Mouse (Mus musculus) MEL (cell line): ENCODE results near the gene Prkcz. TPM values are rescaled to one million over a fixed set of nuclear protein-coding genes. Genes with fewer than 3 reads are reported as not detected.

Experiments used
- DNase-seq: peaks from one replicate; pipeline ENCODE4 v3.0.0; 2011; ENCODE audit warnings: low read depth, low spot score
- H3K27ac ChIP-seq: 2 replicates; pipeline ENCODE4 v1.5.1; 2012; ENCODE audit warnings: low read depth, mild to moderate bottlenecking, control low read depth, low read length, moderate library complexity; ENCODE audit not compliant: control insufficient read depth
- H3K27me3 ChIP-seq, 2 experiments: fragments of 150-350 bp in 1 of 2; sonication (generic) in 1 of 2; 2 replicates each; pipeline ENCODE4 v1.6.1; 2012; ENCODE audit warnings: low read length in 2 of 2, mild to moderate bottlenecking in 2 of 2, improper control_type of control experiment in 1 of 2, moderate library complexity in 1 of 2; ENCODE audit not compliant: insufficient read depth in 2 of 2, control insufficient read depth in 1 of 2
- H3K36me3 ChIP-seq, 2 experiments: 2 replicates each; pipeline ENCODE4 v1.6.1; 2012 to 2014; ENCODE audit warnings: low read length in 2 of 2, improper control_type of control experiment in 1 of 2, inconsistent platforms in 1 of 2, mild to moderate bottlenecking in 1 of 2; ENCODE audit not compliant: insufficient read depth in 2 of 2, control insufficient read depth in 1 of 2
- H3K4me1 ChIP-seq, 2 experiments: fragments of 150-350 bp in 1 of 2; sonication (generic) in 1 of 2; 2 replicates each; pipeline ENCODE4 v1.6.1; 2012; ENCODE audit warnings: low read length in 2 of 2, improper control_type of control experiment in 1 of 2, mild to moderate bottlenecking in 1 of 2; ENCODE audit not compliant: insufficient read depth in 2 of 2, control insufficient read depth in 1 of 2
- H3K4me3 ChIP-seq, 2 experiments: fragments of 150-350 bp in 1 of 2; sonication (generic) in 1 of 2; 2 replicates each; pipeline ENCODE4 v1.5.1; 2012; ENCODE audit warnings: low read depth in 2 of 2, low read length in 2 of 2, mild to moderate bottlenecking in 2 of 2, moderate library complexity in 2 of 2, control low read depth in 1 of 2, improper control_type of control experiment in 1 of 2; ENCODE audit not compliant: control insufficient read depth in 1 of 2, insufficient read depth in 1 of 2
- H3K79me2 ChIP-seq: 2 replicates; pipeline ENCODE4 v1.6.1; 2012; ENCODE audit warnings: mild to moderate bottlenecking, low read length, moderate library complexity; ENCODE audit not compliant: control insufficient read depth, poor library complexity, insufficient read depth
- H3K9ac ChIP-seq: 2 replicates; pipeline ENCODE4 v1.6.1; 2012; ENCODE audit warnings: low read depth, mild to moderate bottlenecking, control low read depth, low read length, moderate library complexity; ENCODE audit not compliant: control insufficient read depth, poor library complexity, severe bottlenecking
- H3K9me3 ChIP-seq: fragments of 150-350 bp; sonication (generic); replicated peaks from 2 replicates; pipeline ENCODE4 v1.6.1; 2012; ENCODE audit warnings: mild to moderate bottlenecking, low read length, improper control_type of control experiment, moderate library complexity; ENCODE audit not compliant: insufficient read depth
- CHD1 ChIP-seq: IDR thresholded peaks from 2 replicates; pipeline ENCODE4 v1.6.1; 2012; ENCODE audit warnings: low read depth, mild to moderate bottlenecking, inconsistent platforms, low read length, improper control_type of control experiment
- CTCF ChIP-seq, 3 experiments: IDR thresholded peaks in 2 of 3; conservative IDR thresholded peaks in 1 of 3; 2 replicates each; pipeline ENCODE4 v1.5.1; 2011 to 2012; ENCODE audit warnings: low read length in 3 of 3, low read depth in 2 of 3, mild to moderate bottlenecking in 2 of 3, improper control_type of control experiment in 1 of 3, inconsistent platforms in 1 of 3, mixed read lengths in 1 of 3, moderate library complexity in 1 of 3; ENCODE audit not compliant: control insufficient read depth in 1 of 3, insufficient read depth in 1 of 3, poor library complexity in 1 of 3, severe bottlenecking in 1 of 3
- HCFC1 ChIP-seq: IDR thresholded peaks from 2 replicates; pipeline ENCODE4 v1.6.1; 2012; ENCODE audit warnings: low read depth, mild to moderate bottlenecking, inconsistent platforms, low read length, improper control_type of control experiment, moderate library complexity
- KAT2A ChIP-seq: conservative IDR thresholded peaks from 2 replicates; pipeline ENCODE4 v1.6.1; 2012; ENCODE audit warnings: low read depth, low read length, improper control_type of control experiment, inconsistent platforms
- MAX ChIP-seq: IDR thresholded peaks from 2 replicates; pipeline ENCODE4 v1.6.1; 2011; ENCODE audit warnings: low read length, improper control_type of control experiment
- POLR2AphosphoS5 ChIP-seq: IDR thresholded peaks from 2 replicates; pipeline ENCODE4 v1.6.1; 2012; ENCODE audit warnings: low read depth, borderline replicate concordance, mild to moderate bottlenecking, inconsistent platforms, low read length, moderate library complexity, mixed read lengths
- RAD21 ChIP-seq: IDR thresholded peaks from 2 replicates; pipeline ENCODE4 v1.6.1; 2011; ENCODE audit warnings: mild to moderate bottlenecking, low read depth, low read length, improper control_type of control experiment
- RCOR1 ChIP-seq: IDR thresholded peaks from 2 replicates; pipeline ENCODE4 v1.6.1; 2012; ENCODE audit warnings: low read depth, mild to moderate bottlenecking, inconsistent platforms, low read length, improper control_type of control experiment
- SMC3 ChIP-seq: IDR thresholded peaks from 2 replicates; pipeline ENCODE4 v1.6.1; 2011; ENCODE audit warnings: low read depth, low read length, improper control_type of control experiment
- TAL1 ChIP-seq: IDR thresholded peaks from 2 replicates; pipeline ENCODE4 v1.6.1; 2012; ENCODE audit warnings: mild to moderate bottlenecking, inconsistent platforms, low read length, moderate library complexity, mixed read lengths
- TCF12 ChIP-seq: IDR thresholded peaks from 2 replicates; pipeline ENCODE4 v1.6.1; 2014; ENCODE audit warnings: low read depth, mild to moderate bottlenecking, inconsistent platforms, low read length, improper control_type of control experiment, moderate library complexity
- UBTF ChIP-seq: IDR thresholded peaks from 2 replicates; pipeline ENCODE4 v1.6.1; 2012; ENCODE audit warnings: low read depth, mild to moderate bottlenecking, inconsistent platforms, low read length, improper control_type of control experiment, moderate library complexity, borderline replicate concordance; ENCODE audit not compliant: insufficient read depth
- USF1 ChIP-seq: IDR thresholded peaks from 2 replicates; pipeline ENCODE4 v1.6.1; 2014; ENCODE audit warnings: low read depth, mild to moderate bottlenecking, inconsistent platforms, low read length, improper control_type of control experiment, moderate library complexity
- ZC3H11A ChIP-seq: IDR thresholded peaks from 2 replicates; pipeline ENCODE4 v1.6.1; 2012; ENCODE audit warnings: low read depth, mild to moderate bottlenecking, inconsistent platforms, low read length, improper control_type of control experiment
- ZKSCAN1 ChIP-seq: IDR thresholded peaks from 2 replicates; pipeline ENCODE4 v1.6.1; 2012; ENCODE audit warnings: low read depth, mild to moderate bottlenecking, inconsistent platforms, low read length, improper control_type of control experiment, moderate library complexity
- ZMIZ1 ChIP-seq: IDR thresholded peaks from 2 replicates; pipeline ENCODE4 v1.6.1; 2012; ENCODE audit warnings: low read depth, mild to moderate bottlenecking, inconsistent platforms, low read length, improper control_type of control experiment, moderate library complexity
- polyA plus RNA-seq, 2 experiments: library from polyadenylated mRNA; stranded (reverse) in 1 of 2; unstranded in 1 of 2; fragments of >175 nt in 1 of 2; fragments of >200 nt in 1 of 2; gene quantifications; 2 replicates each; pipeline versions ENCODE4 v1.2.1 to v1.2.4; 2012; ENCODE audit warnings: low replicate concordance in 2 of 2, low read depth in 1 of 2; ENCODE audit not compliant: insufficient read length in 2 of 2, insufficient read depth in 1 of 2, missing spikeins in 1 of 2
- total RNA-seq: library from RNA; depleted of rRNA; stranded (reverse); fragments of 300-350 nt; gene quantifications from 2 replicates; pipeline ENCODE4 v1.2.3, GENCODE M21; 2012

The Prkcz gene
- total and polyA plus RNA-seq, 3 experiments = 0.12 to 0.92 TPM; not detected in 1

DNA sequence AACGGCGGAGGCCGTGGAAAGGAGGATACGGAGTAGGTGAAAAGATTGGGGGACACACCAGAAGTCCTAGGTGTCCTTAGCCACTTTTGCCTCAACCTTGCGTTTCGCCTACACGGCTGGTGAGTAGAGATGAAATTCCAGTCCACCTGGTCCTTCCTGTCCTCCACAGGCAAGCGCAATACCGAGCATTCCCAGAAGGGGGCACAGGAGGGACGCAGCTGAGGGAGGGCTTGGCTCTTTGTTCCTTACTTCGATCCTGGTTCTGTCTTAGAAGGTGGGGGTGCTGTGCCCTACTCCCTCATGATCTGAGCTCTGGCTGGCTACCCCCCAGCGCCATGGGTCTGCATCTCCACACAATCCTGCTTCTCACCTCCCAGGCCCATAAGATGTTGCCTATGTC, 7.5 kb upstream of the Prkcz start:
- H3K4me3 ChIP-seq = no peak overlapping the region
- peaks cover 0 to 10% of the 10 kb centered on the region in 2 experiments; a peak in 2 of 4 replicates for H3K27me3 ChIP-seq
- H3K36me3 ChIP-seq = no peaks in the 10 kb centered on the region
- H3K9me3 ChIP-seq = no peaks in the 10 kb centered on the region
- TF ChIP-seq TCF12 (no peak), CTCF (IDR thresholded peaks at IDR 0.05 in 2 of 3, conservative IDR thresholded peaks at IDR 0.05 in 1 of 3; ENCODE audit: control insufficient read depth in 1 of 3, insufficient read depth in 1 of 3, low read depth in 2 of 3, low read length in 3 of 3, poor library complexity in 1 of 3, severe bottlenecking in 1 of 3) (peak; percentile 79 to 95 (median 85)), ZC3H11A (peak; percentile 47; the same call in 1 of the 2 replicates), POLR2AphosphoS5 (no peak), SMC3 (peak; percentile 74), RAD21 (peak; percentile 72), MAX (no peak), KAT2A (no peak)
- no peak overlapping the region for H3K9ac ChIP-seq
- H3K27ac ChIP-seq = no peak overlapping the region
- H3K79me2 ChIP-seq = no peaks in the 10 kb centered on the region
- no peaks in the 10 kb centered on the region for H3K4me1 ChIP-seq
- peak; percentile 55 for DNase-seq

DNA sequence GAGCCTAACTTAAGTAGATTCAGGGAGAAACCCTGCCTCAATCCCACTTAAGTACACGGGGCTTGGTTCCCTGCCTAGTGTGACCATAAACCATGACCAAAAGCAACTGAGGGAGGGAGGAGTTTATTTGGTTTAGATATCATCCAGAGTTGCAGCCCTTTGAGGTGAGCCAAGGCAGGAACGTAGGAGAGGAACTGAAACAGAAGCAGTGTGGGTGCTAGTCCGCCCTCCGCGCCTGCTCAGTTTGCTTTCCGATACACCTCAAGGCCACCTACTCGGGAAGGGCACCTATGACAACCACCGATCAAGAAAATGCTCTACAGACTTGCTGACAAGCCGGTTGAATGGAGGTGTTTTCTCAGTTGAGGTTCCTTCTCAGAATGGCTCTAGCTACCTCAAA, 6.6 kb upstream of the Prkcz start:
- H3K9me3 ChIP-seq = no peaks in the 10 kb centered on the region
- peaks cover 0 to 8% of the 10 kb centered on the region in 2 experiments; a peak in 2 of 4 replicates for H3K27me3 ChIP-seq
- H3K9ac ChIP-seq = no peak overlapping the region
- H3K4me3 ChIP-seq = no peak overlapping the region
- no peak for DNase-seq
- TF ChIP-seq UBTF (no peak), RAD21 (no peak), HCFC1 (no peak), RCOR1 (no peak), USF1 (no peak), MAX (no peak), CHD1 (no peak), CTCF (IDR thresholded peaks at IDR 0.05 in 2 of 3, conservative IDR thresholded peaks at IDR 0.05 in 1 of 3; ENCODE audit: control insufficient read depth in 1 of 3, insufficient read depth in 1 of 3, low read depth in 2 of 3, low read length in 3 of 3, poor library complexity in 1 of 3, severe bottlenecking in 1 of 3) (no peak), TAL1 (no peak), ZKSCAN1 (no peak), ZMIZ1 (no peak)
- no peaks in the 10 kb centered on the region for H3K79me2 ChIP-seq
- no peaks in the 10 kb centered on the region for H3K4me1 ChIP-seq
- no peak overlapping the region for H3K27ac ChIP-seq
- H3K36me3 ChIP-seq = no peaks in the 10 kb centered on the region
